Comparison of ENCODE assay signal across 8 mouse cellular contexts in the genomic region with DNA sequence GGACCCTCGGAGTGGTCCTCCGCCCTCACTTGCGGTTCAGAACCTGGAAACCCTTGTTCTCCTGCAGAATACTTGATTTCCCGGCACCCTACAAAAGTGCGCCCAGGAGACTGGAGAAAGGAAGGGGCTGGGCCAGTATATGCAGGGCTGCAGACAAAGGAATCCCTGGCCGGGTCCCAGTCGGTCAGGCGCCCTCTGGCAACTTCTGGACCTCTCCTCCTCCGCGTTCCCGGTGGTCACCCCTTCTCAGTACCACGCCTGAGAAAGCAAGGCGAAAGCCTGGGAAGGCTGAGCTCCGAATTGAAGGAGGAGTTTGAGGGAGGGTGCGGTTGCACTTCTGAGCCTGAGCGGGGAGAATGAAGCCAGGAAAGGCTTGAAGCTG.
A peak's percentile ranks its signal among the peaks of the same experiment; 100 is the strongest.
DNase-seq lines count a peak whose midpoint lies in the region; ATAC-seq and TF ChIP-seq lines count a peak whose summit lies in the region.

No protein-coding gene starts in this region.

- TF ChIP-seq CTCF in midbrain, postnatal 0 days (IDR thresholded peaks at IDR 0.05): no peak

- H3K4me3 ChIP-seq in embryonic facial prominence, embryonic 10.5 days: peak overlapping the region; percentile 49
- peak overlapping the region; percentile 39 for H3K4me3 ChIP-seq in limb, embryonic 13.5 days
- peak overlapping the region; percentile 28 for H3K4me3 ChIP-seq in midbrain, postnatal 0 days (ENCODE audit: low read depth, low read length)

- no peaks in the 10 kb centered on the region for H3K36me3 ChIP-seq in embryonic facial prominence, embryonic 10.5 days (replicated peaks)
- no peaks in the 10 kb centered on the region for H3K36me3 ChIP-seq in limb, embryonic 13.5 days
- H3K36me3 ChIP-seq in midbrain, postnatal 0 days (ENCODE audit: insufficient read depth, low read length): no peaks in the 10 kb centered on the region

- no peaks in the 10 kb centered on the region for H3K27me3 ChIP-seq in embryonic facial prominence, embryonic 10.5 days (replicated peaks; ENCODE audit: low read depth, poor library complexity, severe bottlenecking)
- no peaks in the 10 kb centered on the region for H3K27me3 ChIP-seq in limb, embryonic 13.5 days
- H3K27me3 ChIP-seq in midbrain, postnatal 0 days (ENCODE audit: insufficient read depth, low read length): no peaks in the 10 kb centered on the region

- H3K4me2 ChIP-seq in limb, embryonic 13.5 days (replicated peaks): peak overlapping the region; percentile 61
- H3K4me2 ChIP-seq in midbrain, postnatal 0 days (ENCODE audit: low read depth, low read length, poor library complexity, severe bottlenecking): peak overlapping the region; percentile 49

- ATAC-seq in limb, embryonic 13.5 days (ENCODE audit: low FRiP score, low read depth): peak; percentile 61; the same call in 1 of the 2 replicates
- peak; percentile 58 for ATAC-seq in midbrain, postnatal 0 days (ENCODE audit: low FRiP score)

- WGBS in embryonic facial prominence, embryonic 10.5 days: 11% methylated on average over 16 of the region's 16 CpGs
- WGBS in limb, embryonic 13.5 days: 16% methylated on average over 16 of the region's 16 CpGs
- WGBS in midbrain, postnatal 0 days: 14% methylated on average over 16 of the region's 16 CpGs

- H3K9me3 ChIP-seq in embryonic facial prominence, embryonic 10.5 days: 0 out of 2 replicates have a peak, but pooled peaks cover 3% of the 10 kb centered on the region
- 0 out of 2 replicates have a peak, but pooled peaks cover 6% of the 10 kb centered on the region for H3K9me3 ChIP-seq in limb, embryonic 13.5 days
- no peaks in the 10 kb centered on the region for H3K9me3 ChIP-seq in midbrain, postnatal 0 days (ENCODE audit: low read length)

- intact Hi-C loops in heart, postnatal 14 days (cut with DNase I): no loop called here

- H3K27ac ChIP-seq in embryonic facial prominence, embryonic 10.5 days (replicated peaks): peak overlapping the region; percentile 74
- H3K27ac ChIP-seq in limb, embryonic 13.5 days: no peak overlapping the region
- no peak overlapping the region for H3K27ac ChIP-seq in midbrain, postnatal 0 days (ENCODE audit: low read depth, low read length)

- H3K9ac ChIP-seq in limb, embryonic 13.5 days: peak overlapping the region; percentile 50
- 0 out of 2 replicates have a peak overlapping the region, but pooled peaks have one; percentile 26 for H3K9ac ChIP-seq in midbrain, postnatal 0 days (replicated peaks; ENCODE audit: low read length, poor library complexity, severe bottlenecking)

- DNase-seq in adrenal gland, adult 2 months: peak; percentile 27
- no peak for DNase-seq in adrenal gland, adult 8-10 months
- DNase-seq in embryonic facial prominence, embryonic 10.5 days (ENCODE audit: low spot score): peak; percentile 59
- DNase-seq in heart, postnatal 14 days: peak; percentile 46 to 58
- DNase-seq in midbrain, postnatal 0 days (ENCODE audit: low spot score): peak; percentile 5
- DNase-seq in natural killer cell, adult 2 months (ENCODE audit: low spot score in 2 of 2): no peak
- DNase-seq in thymus, postnatal 4 days: no peak

- peaks cover 5% of the 10 kb centered on the region for H3K4me1 ChIP-seq in embryonic facial prominence, embryonic 10.5 days
- peaks cover 9% of the 10 kb centered on the region for H3K4me1 ChIP-seq in limb, embryonic 13.5 days
- no peaks in the 10 kb centered on the region for H3K4me1 ChIP-seq in midbrain, postnatal 0 days (ENCODE audit: insufficient read depth, low read length)

Comparison
In these comparisons a context has a peak if more than half of its experiments do, and no peak if none do; other contexts are left out.
1. DNase-seq: peak in adrenal gland, adult 2 months (single experiment), embryonic facial prominence, embryonic 10.5 days (single experiment), heart, postnatal 14 days (2 of 2) and midbrain, postnatal 0 days (single experiment); none in adrenal gland, adult 8-10 months (single experiment), natural killer cell, adult 2 months (0 of 2) and thymus, postnatal 4 days (single experiment).
2. Peak in every context shown above with its lines, with median percentiles within 50 percentile points of each other: H3K4me3 ChIP-seq.